Mouse (Mus musculus) brain, embryonic 14.5 days (tissue): Measurements from ENCODE around the gene Kctd7.

Experiments
- CTCF ChIP-seq: fragments of 200-500 bp; IDR thresholded peaks from 2 replicates; pipeline ENCODE4 v1.5.1; 2012; ENCODE audit warnings: inconsistent platforms, mild to moderate bottlenecking, moderate library complexity, borderline replicate concordance; ENCODE audit not compliant: insufficient read depth, insufficient read length; ENCODE audit errors: extremely low read depth
- POLR2A ChIP-seq: fragments of 200-500 bp; IDR thresholded peaks from 2 replicates; pipeline ENCODE4 v1.6.1; 2012; ENCODE audit warnings: mild to moderate bottlenecking, inconsistent platforms, borderline replicate concordance; ENCODE audit not compliant: poor library complexity, insufficient read depth, insufficient read length, severe bottlenecking; ENCODE audit errors: extremely low read depth

- TF ChIP-seq POLR2A (no peak), CTCF (no peak)
These were observed 8.1 kb upstream of the Kctd7 start for GRCm38 (mm10) chr5:130136597-130136996.
